Mouse (Mus musculus): ENCODE measurements at regions not wholly inside any gene's neighbourhood (a gene's known extent, or its start where the extent isn't known, plus 50 kb on each side); places are given as distances from the start of the nearest gene placed in this dataset.

DNA sequence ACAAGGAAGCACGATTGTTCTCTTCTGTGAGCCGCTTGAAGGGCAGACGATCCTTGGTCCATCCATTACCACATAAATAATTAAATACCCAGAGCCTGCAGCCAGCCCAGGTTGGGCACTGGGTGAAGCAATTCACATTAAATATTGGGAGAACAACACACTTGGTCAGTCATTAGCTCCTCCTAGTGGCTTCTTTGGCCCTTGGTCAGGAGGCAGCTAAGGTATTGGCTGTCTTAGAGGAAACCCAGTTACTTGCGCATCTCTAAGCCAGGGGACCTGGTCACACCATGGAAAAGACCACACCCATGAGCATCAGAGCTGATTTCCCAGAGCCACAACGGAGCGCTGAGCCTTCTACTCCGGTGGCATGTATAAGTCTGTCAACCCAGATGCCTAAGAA, 433.2 kb downstream of the Epha4 start:
- WGBS, result 48% methylated on average over 7 of the region's 7 CpGs
- H3K9me3 ChIP-seq (ENCODE audit: control insufficient read depth, low read length), result no peaks in the 10 kb centered on the region
- H3K9ac ChIP-seq (ENCODE audit: low read length), result no peak overlapping the region
- ATAC-seq (ENCODE audit: low read depth), result peak; percentile 51; the same call in 1 of the 2 replicates
- no peak overlapping the region for H3K4me3 ChIP-seq (ENCODE audit: low read length)
- peaks cover 8% of the 10 kb centered on the region for H3K4me1 ChIP-seq (replicated peaks; ENCODE audit: control insufficient read depth, insufficient read depth, low read length)
- H3K4me2 ChIP-seq (ENCODE audit: low read depth, low read length), result no peak overlapping the region
- no peaks in the 10 kb centered on the region for H3K27me3 ChIP-seq (ENCODE audit: control insufficient read depth, insufficient read depth, low read depth, low read length)
- H3K36me3 ChIP-seq (ENCODE audit: control insufficient read depth, insufficient read depth, low read length), result no peaks in the 10 kb centered on the region
- no peak overlapping the region for H3K27ac ChIP-seq (ENCODE audit: low read length)

DNA sequence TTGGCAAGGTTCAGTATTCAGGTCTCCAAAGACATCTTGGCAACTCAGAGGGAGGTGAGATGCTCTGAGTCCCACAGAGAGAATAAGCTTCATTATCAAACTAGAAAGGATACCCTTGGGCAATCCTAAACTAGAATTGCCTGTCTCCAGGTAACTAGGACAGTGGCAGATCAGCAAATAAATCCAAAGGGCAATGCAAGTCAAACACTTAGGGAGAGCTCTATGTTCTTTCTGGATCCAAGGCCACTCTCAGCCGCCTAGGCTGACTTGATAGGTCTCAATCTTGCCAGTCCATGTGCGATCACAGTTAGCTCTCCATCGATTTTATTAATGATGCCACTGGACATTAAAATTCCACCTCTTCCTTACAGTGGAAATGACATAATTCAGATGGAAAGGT, 432.5 kb downstream of the Epha4 start:
- Histone ChIP-seq H3K36me3 (ENCODE audit: control insufficient read depth, insufficient read depth, low read length) (no peaks in the 10 kb centered on the region), H3K27ac (ENCODE audit: low read length) (no peak overlapping the region), H3K9ac (ENCODE audit: low read length) (no peak overlapping the region), H3K4me2 (ENCODE audit: low read depth, low read length) (no peak overlapping the region), H3K27me3 (ENCODE audit: control insufficient read depth, insufficient read depth, low read depth, low read length) (no peaks in the 10 kb centered on the region), H3K4me3 (ENCODE audit: low read length) (no peak overlapping the region), H3K4me1 (replicated peaks; ENCODE audit: control insufficient read depth, insufficient read depth, low read length) (peaks cover 8% of the 10 kb centered on the region), H3K9me3 (ENCODE audit: control insufficient read depth, low read length) (no peaks in the 10 kb centered on the region)
- no peak for ATAC-seq (ENCODE audit: low read depth)
- WGBS, result 76% methylated on average over 3 of the region's 3 CpGs

DNA sequence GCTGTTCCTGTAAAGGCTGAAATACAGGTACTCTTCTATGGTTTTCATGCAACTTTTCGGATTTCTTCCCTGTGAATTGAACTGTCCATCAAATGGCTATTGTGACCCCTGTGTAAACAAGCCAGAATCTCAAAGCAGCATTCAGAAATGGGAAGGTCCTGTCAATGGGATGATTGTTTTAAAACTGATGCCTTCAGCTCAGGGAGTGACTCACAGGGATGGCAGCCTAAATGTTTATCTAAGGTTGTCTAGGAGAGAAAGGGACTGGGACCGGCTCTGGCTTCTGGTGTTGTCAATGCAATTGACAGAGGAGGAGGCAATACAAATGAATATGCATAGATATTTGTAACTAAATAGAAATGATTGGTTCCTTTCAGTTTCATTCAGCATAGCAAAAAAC, 421.3 kb downstream of the Epha4 start:
- WGBS, result 23% methylated on average over 2 of the region's 2 CpGs
- Histone ChIP-seq H3K27me3 (ENCODE audit: control insufficient read depth, insufficient read depth, low read depth, low read length) (no peaks in the 10 kb centered on the region), H3K36me3 (ENCODE audit: control insufficient read depth, insufficient read depth, low read length) (no peaks in the 10 kb centered on the region), H3K4me3 (ENCODE audit: low read length) (no peak overlapping the region), H3K9ac (ENCODE audit: low read length) (no peak overlapping the region), H3K27ac (ENCODE audit: low read length) (no peak overlapping the region), H3K4me1 (replicated peaks; ENCODE audit: control insufficient read depth, insufficient read depth, low read length) (no peaks in the 10 kb centered on the region), H3K9me3 (ENCODE audit: control insufficient read depth, low read length) (no peaks in the 10 kb centered on the region), H3K4me2 (ENCODE audit: low read depth, low read length) (no peak overlapping the region)
- no peak for ATAC-seq (ENCODE audit: low read depth)

DNA sequence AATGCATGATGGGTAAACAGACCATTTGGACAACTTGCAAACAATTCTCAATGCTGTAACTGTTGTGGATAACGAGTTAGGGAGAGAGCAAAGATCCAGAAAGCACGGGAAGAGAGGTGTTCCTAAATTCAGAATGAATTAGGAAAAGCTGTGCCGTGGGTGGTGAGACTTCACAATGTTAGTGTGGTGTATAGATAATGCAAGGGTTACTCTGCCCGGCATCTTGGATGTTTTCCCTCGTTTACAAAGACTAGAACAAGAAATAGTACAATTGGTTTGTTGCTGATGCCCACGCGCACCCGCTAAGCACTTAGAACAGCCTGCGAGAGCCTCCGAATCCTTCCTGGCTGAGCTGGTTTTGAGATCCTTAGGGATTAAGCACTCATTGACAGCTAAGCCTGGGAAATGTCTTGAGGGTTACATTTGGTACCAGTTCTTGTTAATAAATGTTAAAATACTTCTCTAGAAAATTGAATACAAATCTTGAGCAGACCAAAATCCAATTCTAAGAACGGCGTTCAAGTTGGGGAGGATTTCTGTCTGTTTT, 413.1 kb downstream of the Epha4 start:
- no peaks in the 10 kb centered on the region for H3K27me3 ChIP-seq (ENCODE audit: control insufficient read depth, insufficient read depth, low read depth, low read length)
- H3K9ac ChIP-seq (ENCODE audit: low read length), result no peak overlapping the region
- no peaks in the 10 kb centered on the region for H3K36me3 ChIP-seq (ENCODE audit: control insufficient read depth, insufficient read depth, low read length)
- H3K4me3 ChIP-seq (ENCODE audit: low read length), result no peak overlapping the region
- H3K27ac ChIP-seq (ENCODE audit: low read length), result no peak overlapping the region
- no peaks in the 10 kb centered on the region for H3K4me1 ChIP-seq (replicated peaks; ENCODE audit: control insufficient read depth, insufficient read depth, low read length)
- ATAC-seq (ENCODE audit: low read depth), result no peak
- H3K9me3 ChIP-seq (ENCODE audit: control insufficient read depth, low read length), result no peaks in the 10 kb centered on the region
- WGBS, result 63% methylated on average over 12 of the region's 12 CpGs
- H3K4me2 ChIP-seq (ENCODE audit: low read depth, low read length), result no peak overlapping the region

DNA sequence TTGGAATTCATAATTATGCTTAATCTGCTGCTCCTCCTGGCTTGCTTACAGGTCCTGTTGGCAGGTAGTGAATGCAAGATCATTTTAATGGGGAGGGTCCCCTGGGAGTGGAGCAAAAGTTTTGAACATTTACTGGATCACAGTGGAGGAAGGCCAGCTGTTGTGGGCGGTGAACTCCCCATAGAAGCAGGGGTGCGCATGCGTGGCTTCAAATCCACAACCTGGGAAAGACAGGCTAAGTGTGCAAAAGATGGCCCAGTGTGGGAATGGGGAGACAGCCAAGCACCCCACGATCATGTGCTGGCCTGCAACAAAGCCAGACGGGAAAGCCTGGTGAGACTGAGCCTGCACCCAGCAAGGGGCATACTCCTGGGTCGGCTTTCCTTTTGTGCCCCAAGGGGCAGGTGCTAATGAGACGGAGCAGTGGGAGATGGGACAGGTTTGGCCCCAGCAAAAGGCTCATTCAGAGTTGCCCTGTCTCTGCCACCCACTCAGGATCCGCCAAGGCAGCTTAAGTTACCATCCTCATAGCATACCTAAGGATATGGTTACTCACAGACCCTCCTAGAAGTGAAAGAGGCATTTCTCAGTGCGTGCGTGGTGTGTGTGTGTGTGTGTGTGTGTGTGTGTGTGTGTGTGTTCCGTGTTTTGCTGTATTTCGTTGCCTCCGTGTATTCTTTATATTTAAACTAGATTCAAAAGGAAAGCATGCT, 412.3 kb downstream of the Epha4 start:
- no peaks in the 10 kb centered on the region for H3K9me3 ChIP-seq (ENCODE audit: control insufficient read depth, low read length)
- H3K27me3 ChIP-seq (ENCODE audit: control insufficient read depth, insufficient read depth, low read depth, low read length), result no peaks in the 10 kb centered on the region
- no peaks in the 10 kb centered on the region for H3K36me3 ChIP-seq (ENCODE audit: control insufficient read depth, insufficient read depth, low read length)
- no peaks in the 10 kb centered on the region for H3K4me1 ChIP-seq (replicated peaks; ENCODE audit: control insufficient read depth, insufficient read depth, low read length)
- 0 out of 2 replicates have a peak, but pooled peaks have one; percentile 23 for ATAC-seq (ENCODE audit: low read depth)
- 65% methylated on average over 13 of the region's 13 CpGs for WGBS
- no peak overlapping the region for H3K9ac ChIP-seq (ENCODE audit: low read length)
- no peak overlapping the region for H3K4me2 ChIP-seq (ENCODE audit: low read depth, low read length)
- no peak overlapping the region for H3K27ac ChIP-seq (ENCODE audit: low read length)
- H3K4me3 ChIP-seq (ENCODE audit: low read length), result no peak overlapping the region

DNA sequence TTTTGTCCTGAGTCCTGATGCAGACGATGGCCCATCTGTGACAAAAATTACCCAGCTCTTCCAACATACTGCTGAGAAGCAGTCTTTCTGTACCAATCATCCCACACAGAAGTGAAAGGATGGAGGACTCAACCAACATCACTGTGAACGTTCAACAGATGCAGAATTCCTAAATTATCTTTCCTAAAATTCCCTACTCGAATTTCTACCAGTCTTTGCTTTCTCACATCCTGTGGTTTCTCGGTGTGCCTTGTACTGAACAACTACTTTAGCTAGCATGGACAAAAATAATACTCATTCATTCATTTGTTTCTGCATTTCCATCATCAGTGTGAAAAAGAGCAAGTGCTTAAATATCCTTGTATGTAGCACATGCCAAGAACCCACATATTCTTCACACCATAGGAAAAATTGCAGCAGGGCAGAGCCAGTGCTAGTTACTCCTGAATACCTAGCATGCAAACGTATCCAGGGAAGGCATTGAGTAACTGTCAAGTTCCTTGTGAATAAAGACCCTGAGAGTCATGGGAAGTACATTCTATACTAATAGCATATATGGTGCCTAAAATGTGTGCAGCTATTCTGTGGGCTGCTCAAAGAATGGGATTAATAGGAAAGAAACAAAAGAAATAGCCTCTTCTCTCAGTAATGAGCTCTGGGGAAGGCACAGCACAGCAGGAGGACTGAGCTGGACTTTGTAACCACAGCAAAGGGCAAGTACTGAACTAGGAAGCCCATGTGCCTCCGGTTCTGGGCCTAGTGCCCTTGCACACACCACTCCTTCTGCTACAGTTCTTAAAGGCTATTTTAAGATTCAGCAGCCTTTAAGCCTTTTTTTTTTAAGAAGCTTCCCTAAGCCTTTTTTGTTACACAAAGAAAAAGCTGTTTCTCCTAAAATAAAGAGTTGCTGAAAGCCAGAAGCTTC, 404.8 kb downstream of the Epha4 start:
- Histone ChIP-seq H3K27me3 (ENCODE audit: control insufficient read depth, insufficient read depth, low read depth, low read length) (no peaks in the 10 kb centered on the region), H3K4me3 (ENCODE audit: low read length) (no peak overlapping the region), H3K27ac (ENCODE audit: low read length) (no peak overlapping the region), H3K36me3 (ENCODE audit: control insufficient read depth, insufficient read depth, low read length) (no peaks in the 10 kb centered on the region), H3K4me2 (ENCODE audit: low read depth, low read length) (no peak overlapping the region), H3K4me1 (replicated peaks; ENCODE audit: control insufficient read depth, insufficient read depth, low read length) (no peaks in the 10 kb centered on the region), H3K9ac (ENCODE audit: low read length) (no peak overlapping the region), H3K9me3 (ENCODE audit: control insufficient read depth, low read length) (no peaks in the 10 kb centered on the region)
- 76% methylated on average over 6 of the region's 6 CpGs for WGBS
- ATAC-seq (ENCODE audit: low read depth), result no peak

DNA sequence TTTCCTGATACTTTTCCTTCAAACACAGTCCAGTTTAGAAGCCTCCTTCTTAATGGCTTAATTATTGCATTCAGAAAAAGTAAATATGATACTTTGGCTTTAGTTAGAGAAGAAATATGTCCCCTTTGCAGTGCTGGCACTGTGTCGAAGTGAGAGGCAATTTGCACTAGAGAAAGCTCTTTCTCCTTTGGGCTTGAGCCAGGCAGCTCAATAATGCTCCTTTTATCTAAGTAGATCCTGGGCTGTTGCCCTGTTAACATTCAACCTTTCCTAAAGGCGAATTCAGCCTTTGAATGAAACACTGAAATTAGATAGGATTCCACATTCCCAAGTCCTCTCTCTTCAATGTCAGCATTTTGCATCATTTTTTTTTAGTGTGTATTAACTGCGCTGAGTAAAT, 386.5 kb downstream of the Epha4 start:
- H3K36me3 ChIP-seq (ENCODE audit: control insufficient read depth, insufficient read depth, low read length), result no peaks in the 10 kb centered on the region
- WGBS, result 51% methylated on average over 3 of the region's 3 CpGs
- H3K27ac ChIP-seq (ENCODE audit: low read length), result peak overlapping the region; percentile 33; the same call in 1 of the 2 replicates
- H3K4me2 ChIP-seq (ENCODE audit: low read depth, low read length), result no peak overlapping the region
- H3K9ac ChIP-seq (ENCODE audit: low read length), result no peak overlapping the region
- no peaks in the 10 kb centered on the region for H3K4me1 ChIP-seq (replicated peaks; ENCODE audit: control insufficient read depth, insufficient read depth, low read length)
- H3K27me3 ChIP-seq (ENCODE audit: control insufficient read depth, insufficient read depth, low read depth, low read length), result no peaks in the 10 kb centered on the region
- no peaks in the 10 kb centered on the region for H3K9me3 ChIP-seq (ENCODE audit: control insufficient read depth, low read length)
- ATAC-seq (ENCODE audit: low read depth), result no peak
- H3K4me3 ChIP-seq (ENCODE audit: low read length), result no peak overlapping the region

DNA sequence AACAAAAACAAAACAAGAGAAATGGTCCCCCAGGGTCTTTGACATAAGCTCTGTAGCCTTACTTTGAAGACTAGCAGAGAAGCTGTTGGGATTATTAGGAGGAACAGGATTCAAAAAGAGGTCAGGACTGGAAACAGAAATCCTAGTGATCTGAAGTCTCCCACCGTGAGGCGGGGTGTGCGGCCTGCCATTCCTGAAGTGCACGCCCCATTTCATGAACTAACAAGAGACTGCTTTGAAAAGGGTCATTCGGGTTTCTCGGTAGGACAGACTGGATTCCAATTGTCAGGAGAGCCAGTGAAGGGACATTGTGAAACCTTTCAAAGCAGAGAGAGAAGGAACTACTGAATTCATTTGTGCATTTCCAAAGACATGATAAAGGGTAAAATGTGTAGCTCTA, 377.2 kb downstream of the Epha4 start:
- H3K4me3 ChIP-seq (ENCODE audit: low read length), result no peak overlapping the region
- WGBS, result 60% methylated on average over 6 of the region's 6 CpGs
- no peak for ATAC-seq (ENCODE audit: low read depth)
- H3K27ac ChIP-seq (ENCODE audit: low read length), result no peak overlapping the region
- H3K27me3 ChIP-seq (ENCODE audit: control insufficient read depth, insufficient read depth, low read depth, low read length), result no peaks in the 10 kb centered on the region
- no peaks in the 10 kb centered on the region for H3K36me3 ChIP-seq (ENCODE audit: control insufficient read depth, insufficient read depth, low read length)
- no peak overlapping the region for H3K9ac ChIP-seq (ENCODE audit: low read length)
- H3K9me3 ChIP-seq (ENCODE audit: control insufficient read depth, low read length), result no peaks in the 10 kb centered on the region
- no peaks in the 10 kb centered on the region for H3K4me1 ChIP-seq (replicated peaks; ENCODE audit: control insufficient read depth, insufficient read depth, low read length)
- H3K4me2 ChIP-seq (ENCODE audit: low read depth, low read length), result no peak overlapping the region

DNA sequence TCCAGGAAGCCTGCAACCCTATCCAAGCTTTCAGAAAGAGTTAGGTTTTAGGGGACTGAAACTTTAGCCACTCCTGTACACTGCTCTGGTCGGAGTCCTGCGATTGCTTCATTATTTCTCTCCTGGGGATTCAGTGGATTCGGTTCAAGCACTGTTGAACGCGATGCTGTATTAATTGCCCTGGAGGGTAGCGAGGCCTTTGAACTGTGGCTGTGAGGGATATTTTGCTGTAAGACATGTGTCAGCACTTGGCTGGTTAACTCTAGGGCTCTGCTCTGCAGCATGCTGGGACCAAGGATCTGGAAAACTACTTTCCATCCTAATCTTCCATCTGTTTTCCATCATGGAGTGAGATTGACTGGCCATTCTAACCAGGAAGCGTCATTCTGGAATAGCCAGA, 374.0 kb downstream of the Epha4 start:
- H3K9ac ChIP-seq (ENCODE audit: low read length), result no peak overlapping the region
- peak; percentile 65 for ATAC-seq (ENCODE audit: low read depth)
- H3K4me1 ChIP-seq (replicated peaks; ENCODE audit: control insufficient read depth, insufficient read depth, low read length), result no peaks in the 10 kb centered on the region
- no peak overlapping the region for H3K27ac ChIP-seq (ENCODE audit: low read length)
- no peaks in the 10 kb centered on the region for H3K36me3 ChIP-seq (ENCODE audit: control insufficient read depth, insufficient read depth, low read length)
- no peaks in the 10 kb centered on the region for H3K9me3 ChIP-seq (ENCODE audit: control insufficient read depth, low read length)
- WGBS, result 54% methylated on average over 7 of the region's 7 CpGs
- no peak overlapping the region for H3K4me3 ChIP-seq (ENCODE audit: low read length)
- no peaks in the 10 kb centered on the region for H3K27me3 ChIP-seq (ENCODE audit: control insufficient read depth, insufficient read depth, low read depth, low read length)
- no peak overlapping the region for H3K4me2 ChIP-seq (ENCODE audit: low read depth, low read length)

All from lung, embryonic 16.5 days (tissue).